Mouse (Mus musculus) layer of hippocampus, adult 18-20 months (tissue): Measurements from ENCODE around the gene Gm4303. TPM values are rescaled to one million over a fixed set of nuclear protein-coding genes. Genes with fewer than 3 reads are reported as not detected.
"Not testable (repeated sequence)": the region's sequence is repeated elsewhere in the genome, so short reads cannot be mapped to it uniquely, and the experiment has no call there.

Source experiments
- DNase-seq, 2 experiments: peaks; one replicate each; pipeline ENCODE4 v3.0.0; 2022; ENCODE audit warnings: low spot score in 2 of 2
- long read RNA-seq: library from polyadenylated mRNA; stranded (forward); transcript quantifications from one replicate; pipeline ENCODE4 v2.0.0, GENCODE M21; 2021
- total RNA-seq, 2 experiments: library from RNA; stranded (reverse); gene quantifications; 2 replicates each; pipeline ENCODE4 v1.2.3; 2021

Gm4303 gene
- not detected for total RNA-seq
- long read RNA-seq: 0 reads

GRCm38 (mm10) chr10:100345672-100346071, at the start of gene Gm4303:
TSS of gene Gm4303 (plus strand) at chr10:100345972.
- not testable (repeated sequence) for DNase-seq

GRCm38 (mm10) chr10:100296105-100296504, 49.7 kb upstream of the Gm4303 start:
- DNase-seq: peak in 1 of 2 experiments; percentile 26

- DNase-seq: not testable (repeated sequence)
Measured at GRCm38 (mm10) chr10:100300106-100300505, 45.7 kb upstream of the Gm4303 start.

- DNase-seq: not testable (repeated sequence)
Measured at GRCm38 (mm10) chr10:100335376-100335775, 10.4 kb upstream of the Gm4303 start, which contains the start of gene Gm4301. TSS of gene Gm4301 (plus strand) at chr10:100335676.

GRCm38 (mm10) chr10:100340536-100340935, 5.2 kb upstream of the Gm4303 start, which contains the start of gene Gm4302:
TSS of gene Gm4302 (plus strand) at chr10:100340836.
- DNase-seq: not testable (repeated sequence)

GRCm38 (mm10) chr10:100350793-100351192, 5.0 kb downstream of the Gm4303 start, which contains the start of gene Gm4305:
TSS of gene Gm4305 (plus strand) at chr10:100351093.
- not testable (repeated sequence) for DNase-seq

GRCm38 (mm10) chr10:100356841-100357240, 11.1 kb downstream of the Gm4303 start:
- peak; percentile 0 to 3 for DNase-seq

- not testable (repeated sequence) for DNase-seq
Measured at GRCm38 (mm10) chr10:100361038-100361437, 15.3 kb downstream of the Gm4303 start, which contains the start of gene Gm4307. TSS of gene Gm4307 (plus strand) at chr10:100361338.

- DNase-seq: not testable (repeated sequence)
Measured at GRCm38 (mm10) chr10:100382460-100382859, 36.7 kb downstream of the Gm4303 start, which contains the start of gene Gm4312. TSS of gene Gm4312 (minus strand) at chr10:100382560.

Other genes with a start within 250 kb of the Gm4303 start
- not detected for gene Gm4301, start 10.3 kb upstream of the Gm4303 start, total RNA-seq
- gene Gm4302, start 5.1 kb upstream of the Gm4303 start, total RNA-seq: not detected
- gene Gm4305, start 5.1 kb downstream of the Gm4303 start, total RNA-seq: not detected
- not detected for gene Gm4307, start 15.4 kb downstream of the Gm4303 start, total RNA-seq
- gene Gm4312, start 36.6 kb downstream of the Gm4303 start, total RNA-seq: not detected
- 10 to 100 TPM; 11.9 to 13.4 TPM for gene Tmtc3, start 141.4 kb downstream of the Gm4303 start, total RNA-seq
- gene Cep290, start 141.6 kb downstream of the Gm4303 start, total RNA-seq: 10 to 100 TPM; 13.6 to 13.8 TPM
- gene 4930430F08Rik, start 244.5 kb downstream of the Gm4303 start, total RNA-seq: 10 to 100 TPM; 29.1 to 30.9 TPM
- not detected for gene 1700017N19Rik, start 244.5 kb downstream of the Gm4303 start, total RNA-seq